Mouse (Mus musculus) cortical plate, adult 2 months (tissue): ENCODE results near the gene N4bp2.

Source experiments
- CTCF ChIP-seq: fragments of 200-500 bp; IDR thresholded peaks from 2 replicates; pipeline ENCODE4 v1.5.1; 2011; ENCODE audit warnings: mild to moderate bottlenecking, control low read depth, low read length; ENCODE audit not compliant: insufficient read depth; ENCODE audit errors: extremely low read depth
- POLR2A ChIP-seq: fragments of 200-500 bp; IDR thresholded peaks from 2 replicates; pipeline ENCODE4 v1.6.1; 2011; ENCODE audit warnings: mild to moderate bottlenecking, low read length, control low read depth; ENCODE audit not compliant: insufficient read depth; ENCODE audit errors: extremely low read depth

DNA sequence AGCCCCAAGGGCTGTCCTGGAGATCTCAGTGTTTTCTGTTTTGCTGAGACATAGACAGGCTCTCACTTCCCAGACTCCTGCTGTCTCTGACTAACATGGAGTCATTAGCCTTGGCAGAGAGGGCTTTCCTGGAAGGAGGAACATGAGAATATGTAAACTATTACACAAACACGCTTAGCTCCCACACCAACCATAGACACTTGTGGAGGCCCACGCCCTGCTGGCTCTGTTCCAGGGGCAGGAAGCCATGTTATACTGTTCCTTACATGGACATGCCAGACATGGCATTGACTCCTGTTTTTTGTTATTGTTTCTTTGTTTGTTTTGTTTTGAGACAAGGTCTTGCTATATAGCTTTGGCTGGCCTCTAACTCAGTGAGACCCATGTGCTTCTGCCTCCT, 27.7 kb upstream of the N4bp2 start:
- TF ChIP-seq POLR2A (no peak), CTCF (no peak)
